Mouse (Mus musculus) left cerebral cortex, adult 18-20 months (tissue): ENCODE data around the gene Tctex1d4. TPM values are rescaled to one million over a fixed set of nuclear protein-coding genes. Genes with fewer than 3 reads are reported as not detected.

Source experiments
- DNase-seq, 2 experiments: peaks; one replicate each; pipeline ENCODE4 v3.0.0; 2021 to 2022; ENCODE audit warnings: low spot score in 2 of 2, mixed read lengths in 1 of 2
- total RNA-seq, 2 experiments: library from RNA; stranded (reverse); gene quantifications; 2 replicates each; pipeline ENCODE4 v1.2.3; 2021

Tctex1d4 gene
- total RNA-seq, 2 experiments from 2014 or later, result 0.77 TPM; not detected in 1

GRCm38 (mm10) chr4:117119636-117120035, 7.0 kb upstream of the Tctex1d4 start:
- DNase-seq, result no peak

GRCm38 (mm10) chr4:117120052-117120444, 6.5 kb upstream of the Tctex1d4 start:
- no peak for DNase-seq

GRCm38 (mm10) chr4:117120445-117121414, 5.9 kb upstream of the Tctex1d4 start:
- peak; percentile 95 for DNase-seq

GRCm38 (mm10) chr4:117122209-117122608, 4.4 kb upstream of the Tctex1d4 start:
- DNase-seq, result no peak

GRCm38 (mm10) chr4:117123546-117124217, 2.9 kb upstream of the Tctex1d4 start:
- DNase-seq, result no peak

- DNase-seq, result no peak
Measured at GRCm38 (mm10) chr4:117124218-117124517, 2.4 kb upstream of the Tctex1d4 start.

- no peak for DNase-seq
Measured at GRCm38 (mm10) chr4:117124518-117125347, 1.9 kb upstream of the Tctex1d4 start.

- peak; percentile 67 to 71 for DNase-seq
Measured at GRCm38 (mm10) chr4:117125348-117125909, 1.2 kb upstream of the Tctex1d4 start, which contains the start of gene Btbd19. Gene Btbd19, minus strand, starts transcription at chr4:117125725.

- DNase-seq, result peak in 1 of 2 experiments; percentile 33
Measured at GRCm38 (mm10) chr4:117125910-117126674, 502 bp upstream of the Tctex1d4 start.

- DNase-seq, result no peak
Measured at GRCm38 (mm10) chr4:117127991-117128686, 1.5 kb downstream of the Tctex1d4 start.

- no peak for DNase-seq
Measured at GRCm38 (mm10) chr4:117130790-117131189, 4.2 kb downstream of the Tctex1d4 start.

GRCm38 (mm10) chr4:117131198-117131597, 4.6 kb downstream of the Tctex1d4 start:
- no peak for DNase-seq

- no peak for DNase-seq
Measured at GRCm38 (mm10) chr4:117131890-117132793, 5.5 kb downstream of the Tctex1d4 start.

- no peak for DNase-seq
Measured at GRCm38 (mm10) chr4:117132794-117133143, 6.2 kb downstream of the Tctex1d4 start.

- no peak for DNase-seq
Measured at GRCm38 (mm10) chr4:117133366-117133796, 6.8 kb downstream of the Tctex1d4 start.

- DNase-seq, result peak; percentile 97
Measured at GRCm38 (mm10) chr4:117133817-117134600, 7.4 kb downstream of the Tctex1d4 start, which contains the start of gene Plk3. Gene Plk3, minus strand, starts transcription at chr4:117133963.

- no peak for DNase-seq
Measured at GRCm38 (mm10) chr4:117134601-117134995, 8.0 kb downstream of the Tctex1d4 start.

- no peak for DNase-seq
Measured at GRCm38 (mm10) chr4:117136034-117136433, 9.4 kb downstream of the Tctex1d4 start.
